Mouse (Mus musculus) layer of hippocampus, postnatal 25 days (tissue): Measurements from ENCODE around the gene Gm17689. TPM values are rescaled to one million over a fixed set of nuclear protein-coding genes. Genes with fewer than 3 reads are reported as not detected.

Experiments used
- DNase-seq, 2 experiments: peaks; one replicate each; pipeline ENCODE4 v3.0.0; 2022; ENCODE audit warnings: mixed read lengths in 2 of 2, low spot score in 1 of 2; ENCODE audit errors: extremely low spot score in 1 of 2
- total RNA-seq, 2 experiments: library from RNA; stranded (reverse); gene quantifications; 2 replicates each; pipeline ENCODE4 v1.2.3; 2021

The Gm17689 gene
- total RNA-seq, result not detected

GRCm38 (mm10) chr9:36582535-36582934 is at the start of gene Gm17689:
Gene Gm17689, minus strand, starts transcription at chr9:36582635.
- DNase-seq, result no peak

GRCm38 (mm10) chr9:36541863-36542262 is 40.6 kb downstream of the Gm17689 start, which contains the start of gene Gm5615:
Gene Gm5615, minus strand, starts transcription at chr9:36541963.
- no peak for DNase-seq

Other genes with a start within 250 kb of the Gm17689 start
- not detected for gene Gm7257, start 150.8 kb downstream of the Gm17689 start, total RNA-seq
- gene Gm9513, start 107.0 kb downstream of the Gm17689 start, total RNA-seq, result not detected
- gene Gm5615, start 40.7 kb downstream of the Gm17689 start, total RNA-seq, result not detected
- not detected for gene A630095E13Rik, start 60.7 kb upstream of the Gm17689 start, total RNA-seq
- gene Acrv1, start 110.6 kb upstream of the Gm17689 start, total RNA-seq, result not detected
- 1 to 10 TPM; 2.1 TPM for gene Chek1, start 144.4 kb upstream of the Gm17689 start, total RNA-seq
- 10 to 100 TPM; 66.8 to 84.0 TPM for gene Stt3a, start 185.0 kb upstream of the Gm17689 start, total RNA-seq
- gene Ei24, start 214.8 kb upstream of the Gm17689 start, total RNA-seq, result 100 to 1,000 TPM; 101 to 104 TPM
- gene Fez1, start 239.2 kb upstream of the Gm17689 start, total RNA-seq, result 100 to 1,000 TPM; 301 to 329 TPM